In genomic region chr10:46255575-46255974, GRCm38 (mm10) we compare ENCODE assay signal across 29 mouse cellular contexts.
"Had no signal": no experiment of that assay in that cellular context is flagged by ENCODE, and none has a peak within 500 bp of the region (broad histone marks: within the 10 kb centered on the region; RNA-seq: fewer than 3 reads in every experiment).

No protein-coding gene starts in this region.

- H3K27ac ChIP-seq: embryonic facial prominence, embryonic 12.5 days; embryonic facial prominence, embryonic 13.5 days; embryonic facial prominence, embryonic 15.5 days; forebrain, embryonic 10.5 days; forebrain, embryonic 12.5 days; forebrain, embryonic 13.5 days; forebrain, embryonic 15.5 days; gastrocnemius, adult 2 months; heart, adult 2 months had no signal

- H3K36me3 ChIP-seq: embryonic facial prominence, embryonic 12.5 days; embryonic facial prominence, embryonic 13.5 days; embryonic facial prominence, embryonic 15.5 days; forebrain, embryonic 10.5 days; forebrain, embryonic 12.5 days; forebrain, embryonic 15.5 days had no signal

- ATAC-seq: forebrain, embryonic 13.5 days; forebrain, embryonic 14.5 days; forebrain, embryonic 15.5 days; forebrain, embryonic 16.5 days; forebrain, postnatal 0 days had no signal

- H3K4me2 ChIP-seq: embryonic facial prominence, embryonic 12.5 days; embryonic facial prominence, embryonic 13.5 days; embryonic facial prominence, embryonic 15.5 days; forebrain, embryonic 12.5 days; forebrain, embryonic 13.5 days; forebrain, embryonic 15.5 days had no signal

- H3K27me3 ChIP-seq: embryonic facial prominence, embryonic 12.5 days; embryonic facial prominence, embryonic 13.5 days; embryonic facial prominence, embryonic 15.5 days; forebrain, embryonic 12.5 days; forebrain, embryonic 13.5 days; forebrain, embryonic 15.5 days had no signal

- H3K4me1 ChIP-seq: embryonic facial prominence, embryonic 12.5 days; embryonic facial prominence, embryonic 13.5 days; embryonic facial prominence, embryonic 15.5 days; forebrain, embryonic 10.5 days; forebrain, embryonic 12.5 days; forebrain, embryonic 13.5 days; forebrain, embryonic 15.5 days had no signal

- DNase-seq: cerebellum, adult 18-20 months; cerebellum, adult 2 months; cerebellum, adult 8-10 months; cerebellum, adult 9-10 months; cerebellum, adult 9-11 months; cerebellum, postnatal 10 days; cerebellum, postnatal 14 days; cerebellum, postnatal 25 days; cerebellum, postnatal 36 days; embryo, embryonic 11 days; forebrain, postnatal 0 days; gastrocnemius, adult 2 months; gastrocnemius, postnatal 10 days; gastrocnemius, postnatal 14 days; gastrocnemius, postnatal 25 days; gastrocnemius, postnatal 36 days; heart, adult 11 months; heart, adult 18-20 months; heart, adult 2 months had no signal

- H3K9ac ChIP-seq: embryonic facial prominence, embryonic 12.5 days; embryonic facial prominence, embryonic 13.5 days; embryonic facial prominence, embryonic 15.5 days; forebrain, embryonic 12.5 days; forebrain, embryonic 13.5 days; forebrain, embryonic 15.5 days; forebrain, postnatal 0 days had no signal

- H3K4me3 ChIP-seq: embryonic facial prominence, embryonic 12.5 days; embryonic facial prominence, embryonic 13.5 days; embryonic facial prominence, embryonic 15.5 days; erythroblast, embryonic 14.5 days; forebrain, embryonic 10.5 days; forebrain, embryonic 12.5 days; forebrain, embryonic 13.5 days; forebrain, embryonic 15.5 days; gastrocnemius, adult 2 months; heart, adult 2 months had no signal

- H3K9me3 ChIP-seq: embryonic facial prominence, embryonic 12.5 days; embryonic facial prominence, embryonic 13.5 days; embryonic facial prominence, embryonic 15.5 days; forebrain, embryonic 10.5 days; forebrain, embryonic 12.5 days; forebrain, embryonic 13.5 days; forebrain, embryonic 15.5 days had no signal
